Mouse (Mus musculus): ENCODE results near the gene Napepld. TPM values are rescaled to one million over a fixed set of nuclear protein-coding genes. Genes with fewer than 3 reads are reported as not detected.

Napepld gene
- 7.4 and 7.7 TPM in 2 replicates for polyA plus RNA-seq (2012; rRNA removed)

- TF ChIP-seq CTCF (IDR thresholded peaks at IDR 0.05; ENCODE audit: borderline replicate concordance, insufficient read depth, low read depth, low read length) (no peak), POLR2A (IDR thresholded peaks at IDR 0.05; ENCODE audit: borderline replicate concordance, insufficient read depth, low read length) (peak; percentile 98)
- peak within 1 kb of the TSS; percentile 92 for H3K4me3 ChIP-seq (replicated peaks; ENCODE audit: insufficient read depth, low read depth, low read length)
- H3K4me1 ChIP-seq (ENCODE audit: control insufficient read depth, insufficient read depth, low read length) = no peaks in the 10 kb centered on the region; the same call in 1 of the 2 replicates
- peak within 1 kb of the TSS; percentile 97 for H3K27ac ChIP-seq (ENCODE audit: insufficient read depth, low read length)
- under 1% methylated on average over 59 of the region's 59 CpGs for WGBS
- peak; percentile 98 to 100 for DNase-seq
- H3K27me3 ChIP-seq (ENCODE audit: control insufficient read depth, insufficient read depth, low read length) = no peaks in the 10 kb centered on the region
These were observed at the start of gene Napepld for GRCm38 (mm10) chr5:21701351-21702008. Gene Napepld (minus strand): TSS chr5:21701396.

GRCm38 (mm10) chr5:21745966-21746365, 44.8 kb upstream of the Napepld start:
- WGBS = 81% methylated on average over 8 of the region's 8 CpGs
- H3K4me1 ChIP-seq (ENCODE audit: control insufficient read depth, insufficient read depth, low read length) = no peaks in the 10 kb centered on the region
- H3K27me3 ChIP-seq (ENCODE audit: control insufficient read depth, insufficient read depth, low read length) = no peaks in the 10 kb centered on the region
- H3K4me3 ChIP-seq (replicated peaks; ENCODE audit: insufficient read depth, low read depth, low read length) = no peak overlapping the region
- DNase-seq = no peak
- H3K27ac ChIP-seq (ENCODE audit: insufficient read depth, low read length) = no peak overlapping the region
- TF ChIP-seq CTCF (IDR thresholded peaks at IDR 0.05; ENCODE audit: borderline replicate concordance, insufficient read depth, low read depth, low read length) = no peak
- TF ChIP-seq POLR2A (IDR thresholded peaks at IDR 0.05; ENCODE audit: borderline replicate concordance, insufficient read depth, low read length) = no peak

- TF ChIP-seq CTCF (IDR thresholded peaks at IDR 0.05; ENCODE audit: borderline replicate concordance, insufficient read depth, low read depth, low read length) (no peak), POLR2A (IDR thresholded peaks at IDR 0.05; ENCODE audit: borderline replicate concordance, insufficient read depth, low read length) (no peak)
- H3K4me1 ChIP-seq (ENCODE audit: control insufficient read depth, insufficient read depth, low read length) = no peaks in the 10 kb centered on the region
- H3K27ac ChIP-seq (ENCODE audit: insufficient read depth, low read length) = no peak overlapping the region
- H3K4me3 ChIP-seq (replicated peaks; ENCODE audit: insufficient read depth, low read depth, low read length) = no peak overlapping the region
- no peak for DNase-seq
- H3K27me3 ChIP-seq (ENCODE audit: control insufficient read depth, insufficient read depth, low read length) = no peaks in the 10 kb centered on the region
These were observed 43.5 kb upstream of the Napepld start for GRCm38 (mm10) chr5:21744651-21745050.

- no peak for TF ChIP-seq CTCF (IDR thresholded peaks at IDR 0.05; ENCODE audit: borderline replicate concordance, insufficient read depth, low read depth, low read length)
- no peak for TF ChIP-seq POLR2A (IDR thresholded peaks at IDR 0.05; ENCODE audit: borderline replicate concordance, insufficient read depth, low read length)
- no peaks in the 10 kb centered on the region for H3K27me3 ChIP-seq (ENCODE audit: control insufficient read depth, insufficient read depth, low read length)
- H3K4me1 ChIP-seq (ENCODE audit: control insufficient read depth, insufficient read depth, low read length) = no peaks in the 10 kb centered on the region
- no peak overlapping the region for H3K4me3 ChIP-seq (replicated peaks; ENCODE audit: insufficient read depth, low read depth, low read length)
- WGBS = 94% methylated on average over 10 of the region's 10 CpGs
- no peak overlapping the region for H3K27ac ChIP-seq (ENCODE audit: insufficient read depth, low read length)
- DNase-seq = no peak
These were observed 42.4 kb upstream of the Napepld start for GRCm38 (mm10) chr5:21743606-21744005.

GRCm38 (mm10) chr5:21739881-21740280, 38.7 kb upstream of the Napepld start:
- no peak for TF ChIP-seq CTCF (IDR thresholded peaks at IDR 0.05; ENCODE audit: borderline replicate concordance, insufficient read depth, low read depth, low read length)
- no peak for DNase-seq
- WGBS = 85% methylated on average over 13 of the region's 13 CpGs
- Histone ChIP-seq H3K27me3 (ENCODE audit: control insufficient read depth, insufficient read depth, low read length) (no peaks in the 10 kb centered on the region), H3K27ac (ENCODE audit: insufficient read depth, low read length) (no peak overlapping the region), H3K4me3 (replicated peaks; ENCODE audit: insufficient read depth, low read depth, low read length) (no peak overlapping the region), H3K4me1 (ENCODE audit: control insufficient read depth, insufficient read depth, low read length) (0 out of 2 replicates have a peak, but pooled peaks cover 4% of the 10 kb centered on the region)

GRCm38 (mm10) chr5:21739120-21739519, 37.9 kb upstream of the Napepld start:
- TF ChIP-seq CTCF (IDR thresholded peaks at IDR 0.05; ENCODE audit: borderline replicate concordance, insufficient read depth, low read depth, low read length) = no peak
- DNase-seq = no peak
- no peak overlapping the region for H3K27ac ChIP-seq (ENCODE audit: insufficient read depth, low read length)
- no peaks in the 10 kb centered on the region for H3K27me3 ChIP-seq (ENCODE audit: control insufficient read depth, insufficient read depth, low read length)
- WGBS = 69% methylated on average over 11 of the region's 11 CpGs
- H3K4me3 ChIP-seq (replicated peaks; ENCODE audit: insufficient read depth, low read depth, low read length) = no peak overlapping the region
- 0 out of 2 replicates have a peak, but pooled peaks cover 4% of the 10 kb centered on the region for H3K4me1 ChIP-seq (ENCODE audit: control insufficient read depth, insufficient read depth, low read length)

- H3K4me1 ChIP-seq (ENCODE audit: control insufficient read depth, insufficient read depth, low read length) = peaks cover 8% of the 10 kb centered on the region; the same call in 1 of the 2 replicates
- 11% methylated on average over 10 of the region's 10 CpGs for WGBS
- no peak for DNase-seq
- TF ChIP-seq CTCF (IDR thresholded peaks at IDR 0.05; ENCODE audit: borderline replicate concordance, insufficient read depth, low read depth, low read length) = no peak
- TF ChIP-seq POLR2A (IDR thresholded peaks at IDR 0.05; ENCODE audit: borderline replicate concordance, insufficient read depth, low read length) = no peak
- H3K27me3 ChIP-seq (ENCODE audit: control insufficient read depth, insufficient read depth, low read length) = no peaks in the 10 kb centered on the region
- peak overlapping the region; percentile 94 for H3K4me3 ChIP-seq (replicated peaks; ENCODE audit: insufficient read depth, low read depth, low read length)
- H3K27ac ChIP-seq (ENCODE audit: insufficient read depth, low read length) = no peak overlapping the region
These were observed 36.4 kb upstream of the Napepld start for GRCm38 (mm10) chr5:21737620-21738019.

- TF ChIP-seq CTCF (IDR thresholded peaks at IDR 0.05; ENCODE audit: borderline replicate concordance, insufficient read depth, low read depth, low read length) (peak; percentile 83), POLR2A (IDR thresholded peaks at IDR 0.05; ENCODE audit: borderline replicate concordance, insufficient read depth, low read length) (peak; percentile 39; the same call in 1 of the 2 replicates)
- under 1% methylated on average over 42 of the region's 42 CpGs for WGBS
- H3K27ac ChIP-seq (ENCODE audit: insufficient read depth, low read length) = peak within 1 kb of the TSS; percentile 58; the same call in 1 of the 2 replicates
- peaks cover 8% of the 10 kb centered on the region; the same call in 1 of the 2 replicates for H3K4me1 ChIP-seq (ENCODE audit: control insufficient read depth, insufficient read depth, low read length)
- H3K4me3 ChIP-seq (replicated peaks; ENCODE audit: insufficient read depth, low read depth, low read length) = peak within 1 kb of the TSS; percentile 94
- H3K27me3 ChIP-seq (ENCODE audit: control insufficient read depth, insufficient read depth, low read length) = no peaks in the 10 kb centered on the region
- DNase-seq = peak; percentile 85 to 93
These were observed 35.9 kb upstream of the Napepld start, which contains the start of gene Pmpcb for GRCm38 (mm10) chr5:21736956-21737585. Gene Pmpcb (plus strand): TSS chr5:21737141.
